Mouse (Mus musculus): ENCODE measurements around the gene Txk. TPM values are rescaled to one million over a fixed set of nuclear protein-coding genes. Genes with fewer than 3 reads are reported as not detected.

The Txk gene
- total RNA-seq, 1 experiment from 2014 or later: 22.3 TPM

GRCm38 (mm10) chr5:72648987-72649735, 103.4 kb downstream of the Txk start:
- ATAC-seq (ENCODE audit: extremely low read depth, insufficient number of reproducible peaks, low FRiP score, poor library complexity, severe bottlenecking): no peak

GRCm38 (mm10) chr5:72647958-72648595, 104.5 kb downstream of the Txk start:
- no peak for ATAC-seq (ENCODE audit: extremely low read depth, insufficient number of reproducible peaks, low FRiP score, poor library complexity, severe bottlenecking)

- peak; percentile 86 for ATAC-seq (ENCODE audit: extremely low read depth, insufficient number of reproducible peaks, low FRiP score, poor library complexity, severe bottlenecking)
Measured at GRCm38 (mm10) chr5:72647418-72647907, 105.1 kb downstream of the Txk start, which contains the start of gene Nipal1. Nipal1 (plus strand) TSS chr5:72647795.

GRCm38 (mm10) chr5:72646996-72647395, 105.6 kb downstream of the Txk start:
- no peak for ATAC-seq (ENCODE audit: extremely low read depth, insufficient number of reproducible peaks, low FRiP score, poor library complexity, severe bottlenecking)

GRCm38 (mm10) chr5:72646131-72646530, 106.4 kb downstream of the Txk start:
- ATAC-seq (ENCODE audit: extremely low read depth, insufficient number of reproducible peaks, low FRiP score, poor library complexity, severe bottlenecking): no peak

Other genes starting within 250 kb of the Txk start
- not detected in 2 replicates for gene Corin, start 248.3 kb downstream of the Txk start, total RNA-seq (2017)
- gene Nfxl1, start 193.1 kb downstream of the Txk start, total RNA-seq (2017): 21.5 and 24.9 TPM in 2 replicates
- gene Zar1, start 171.5 kb downstream of the Txk start, total RNA-seq (2017): not detected in 2 replicates
- gene Gm5868, start 165.2 kb downstream of the Txk start, total RNA-seq (2017): 0.47 TPM in 1 of 2 replicates, not detected in the other
- gene Cnga1, start 108.5 kb downstream of the Txk start, total RNA-seq (2017): 0.49 and 0.93 TPM in 2 replicates
- gene Nipal1, start 105.0 kb downstream of the Txk start, total RNA-seq (2017): 0.98 and 1.2 TPM in 2 replicates
- 145 and 155 TPM in 2 replicates for gene Tec, start 115.7 kb upstream of the Txk start, total RNA-seq (2017)
- 80.0 and 92.8 TPM in 2 replicates for gene Slain2, start 161.5 kb upstream of the Txk start, total RNA-seq (2017)
- gene Gm10135, start 221.9 kb upstream of the Txk start, total RNA-seq (2017): 5.1 and 6.4 TPM in 2 replicates

All from neutrophil, adult 5-6 weeks (primary cell).